Mouse (Mus musculus): ENCODE measurements around the gene Aamdc. TPM values are rescaled to one million over a fixed set of nuclear protein-coding genes. Genes with fewer than 3 reads are reported as not detected.

Gene Aamdc
- polyA plus RNA-seq, 2 experiments from 2014 or later = 42.2 to 46.9 TPM

DNA sequence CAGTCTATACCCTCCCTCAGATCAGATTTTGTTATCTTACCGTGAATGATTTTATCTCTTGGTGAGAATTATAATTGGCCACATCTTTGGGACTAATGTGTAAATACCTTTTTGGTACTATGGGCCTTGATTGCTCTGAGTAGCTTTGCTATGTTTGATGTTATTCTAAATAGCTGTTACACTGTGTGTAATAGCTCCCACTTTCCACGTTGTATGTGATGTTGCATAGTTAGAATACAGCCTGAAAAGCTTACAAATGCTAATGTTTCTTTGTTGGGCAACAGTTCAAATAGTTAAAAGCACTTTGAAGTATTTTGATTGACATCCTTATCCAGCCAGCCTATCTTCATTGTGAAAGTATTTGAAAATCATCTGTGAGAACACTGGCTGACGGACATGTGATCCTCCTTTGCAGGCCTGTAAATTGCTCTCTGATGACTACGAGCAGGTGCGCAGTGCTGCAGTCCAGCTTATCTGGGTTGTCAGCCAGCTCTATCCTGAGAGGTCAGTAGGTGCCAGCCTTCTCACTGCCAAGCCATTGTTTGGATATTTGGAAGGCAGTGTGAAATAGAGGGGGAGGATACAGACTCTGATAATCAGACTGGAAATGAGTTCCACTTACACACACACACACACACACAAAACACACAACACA is 78.6 kb downstream of the Aamdc start:
- no peak for ATAC-seq

Other genes starting within 250 kb of the Aamdc start
- gene Usp35, start 247.5 kb downstream of the Aamdc start, polyA plus RNA-seq (2017; shearing (Covaris generic)) = 1 to 10 TPM; 1.0 to 1.5 TPM
- gene Kctd21, start 247.2 kb downstream of the Aamdc start, polyA plus RNA-seq (2017; shearing (Covaris generic)) = under 1 TPM; 0.25 to 0.66 TPM
- 10 to 100 TPM; 16.4 to 22.7 TPM for gene Alg8, start 207.9 kb downstream of the Aamdc start, polyA plus RNA-seq (2017; shearing (Covaris generic))
- gene Ndufc2, start 179.5 kb downstream of the Aamdc start, polyA plus RNA-seq (2017; shearing (Covaris generic)) = 100 to 1,000 TPM; 212 to 215 TPM
- not detected for gene Thrsp, start 161.8 kb downstream of the Aamdc start, polyA plus RNA-seq (2017; shearing (Covaris generic))
- gene Kctd14, start 128.2 kb downstream of the Aamdc start, polyA plus RNA-seq (2017; shearing (Covaris generic)) = 1 to 10 TPM in 1 of 2 experiments, under 1 TPM in 1; 0.66 to 1.1 TPM
- gene Ints4, start 98.5 kb downstream of the Aamdc start, polyA plus RNA-seq (2017; shearing (Covaris generic)) = 10 to 100 TPM; 37.5 to 45.5 TPM
- 10 to 100 TPM; 27.1 to 27.3 TPM for gene Rsf1, start 392 bp upstream of the Aamdc start, polyA plus RNA-seq (2017; shearing (Covaris generic))
- 100 to 1,000 TPM in 1 of 2 experiments, 10 to 100 TPM in 1; 95.1 to 104 TPM for gene Clns1a, start 117.1 kb upstream of the Aamdc start, polyA plus RNA-seq (2017; shearing (Covaris generic))
- gene Aqp11, start 158.8 kb upstream of the Aamdc start, polyA plus RNA-seq (2017; shearing (Covaris generic)) = under 1 TPM; 0.48 to 0.54 TPM
- 1 to 10 TPM; 2.5 to 3.3 TPM for gene Pak1, start 209.0 kb upstream of the Aamdc start, polyA plus RNA-seq (2017; shearing (Covaris generic))